Mouse (Mus musculus): ENCODE results near the gene Vmn1r21.
A peak's percentile ranks its signal among the peaks of the same experiment; 100 is the strongest.
"Not testable (repeated sequence)": the region's sequence is repeated elsewhere in the genome, so short reads cannot be mapped to it uniquely, and the experiment has no call there.

Gene Vmn1r21

GRCm38 (mm10) chr6:57850286-57850685, at the start of gene Vmn1r21:
Vmn1r21 (minus strand) TSS chr6:57850343.
- no peak for DNase-seq

GRCm38 (mm10) chr6:57859043-57860042, 9.2 kb upstream of the Vmn1r21 start:
- DNase-seq: peak; percentile 28

GRCm38 (mm10) chr6:57851177-57851576, 1.0 kb upstream of the Vmn1r21 start:
- DNase-seq: not testable (repeated sequence)

- DNase-seq: no peak
Observed at GRCm38 (mm10) chr6:57839693-57840408, 10.3 kb downstream of the Vmn1r21 start.

- DNase-seq: no peak
Observed at GRCm38 (mm10) chr6:57825259-57825715, 24.9 kb downstream of the Vmn1r21 start.

- DNase-seq: peak; percentile 83
Observed at GRCm38 (mm10) chr6:57824422-57825258, 25.5 kb downstream of the Vmn1r21 start, which contains the start of gene Vopp1. Vopp1 (minus strand) TSS chr6:57825159.

GRCm38 (mm10) chr6:57823461-57823860, 26.7 kb downstream of the Vmn1r21 start:
- no peak for DNase-seq

GRCm38 (mm10) chr6:57822648-57823410, 27.3 kb downstream of the Vmn1r21 start:
- DNase-seq: no peak

GRCm38 (mm10) chr6:57814436-57814940, 35.7 kb downstream of the Vmn1r21 start:
- DNase-seq: no peak

- no peak for DNase-seq
Observed at GRCm38 (mm10) chr6:57811748-57812730, 38.1 kb downstream of the Vmn1r21 start.

GRCm38 (mm10) chr6:57805218-57806069, 44.7 kb downstream of the Vmn1r21 start:
- DNase-seq: peak; percentile 32

GRCm38 (mm10) chr6:57803130-57803529, 47.0 kb downstream of the Vmn1r21 start:
- no peak for DNase-seq

- no peak for DNase-seq
Observed at GRCm38 (mm10) chr6:57798986-57799385, 51.2 kb downstream of the Vmn1r21 start.

GRCm38 (mm10) chr6:57796853-57797423, 53.2 kb downstream of the Vmn1r21 start:
- no peak for DNase-seq

GRCm38 (mm10) chr6:57795835-57796234, 54.3 kb downstream of the Vmn1r21 start:
- no peak for DNase-seq

All from liver (tissue).